Mouse (Mus musculus) adrenal gland, adult (tissue): ENCODE measurements at regions not wholly inside any gene's neighbourhood (a gene's known extent, or its start where the extent isn't known, plus 50 kb on each side); places are given as distances from the start of the nearest gene placed in this dataset.
"Not testable (repeated sequence)": the region's sequence is repeated elsewhere in the genome, so short reads cannot be mapped to it uniquely, and the experiment has no call there.

ENCODE experiments used
- DNase-seq, 2 experiments: peaks; one replicate each; pipeline ENCODE4 v3.0.0; 2022 to 2023; ENCODE audit warnings: low spot score in 1 of 2; ENCODE audit not compliant: inconsistent age in 2 of 2

GRCm38 (mm10) chr12:104637046-104638032 is 114.4 kb downstream of the Dicer1 start:
- no peak for DNase-seq

GRCm38 (mm10) chr12:104636474-104636873 is 115.3 kb downstream of the Dicer1 start:
- DNase-seq = no peak

- DNase-seq = no peak
Measured at GRCm38 (mm10) chr12:104634818-104635217, 116.9 kb downstream of the Dicer1 start.

- no peak for DNase-seq
Measured at GRCm38 (mm10) chr12:104630590-104630989, 121.2 kb downstream of the Dicer1 start.

GRCm38 (mm10) chr12:104629449-104629848 is 122.3 kb downstream of the Dicer1 start:
- no peak for DNase-seq

- no peak for DNase-seq
Measured at GRCm38 (mm10) chr12:104626054-104626453, 125.7 kb downstream of the Dicer1 start.

- DNase-seq = no peak
Measured at GRCm38 (mm10) chr12:104623896-104624685, 127.7 kb downstream of the Dicer1 start.

- peak; percentile 27 to 61 for DNase-seq
Measured at GRCm38 (mm10) chr12:104617111-104617725, 134.5 kb downstream of the Dicer1 start.

GRCm38 (mm10) chr12:104614240-104614639 is 137.5 kb downstream of the Dicer1 start:
- peak in 1 of 2 experiments; percentile 27 for DNase-seq

- peak in 1 of 2 experiments; percentile 23 for DNase-seq
Measured at GRCm38 (mm10) chr12:104609767-104610166, 136.6 kb upstream of the Gsc start.

GRCm38 (mm10) chr12:104608956-104609355 is 135.8 kb upstream of the Gsc start:
- DNase-seq = not testable (repeated sequence)

- DNase-seq = no peak
Measured at GRCm38 (mm10) chr12:104607410-104607809, 134.3 kb upstream of the Gsc start.

- peak in 1 of 2 experiments; percentile 25 for DNase-seq
Measured at GRCm38 (mm10) chr12:104605535-104606399, 132.6 kb upstream of the Gsc start.

- no peak for DNase-seq
Measured at GRCm38 (mm10) chr12:104598056-104598455, 124.9 kb upstream of the Gsc start.

- DNase-seq = peak; percentile 17 to 67
Measured at GRCm38 (mm10) chr12:104593526-104594155, 120.5 kb upstream of the Gsc start.

GRCm38 (mm10) chr12:104592791-104593525 is 119.8 kb upstream of the Gsc start:
- DNase-seq = no peak

GRCm38 (mm10) chr12:104591571-104591970 is 118.4 kb upstream of the Gsc start:
- no peak for DNase-seq

GRCm38 (mm10) chr12:104590291-104590690 is 117.2 kb upstream of the Gsc start:
- no peak for DNase-seq

GRCm38 (mm10) chr12:104584408-104584807 is 111.3 kb upstream of the Gsc start:
- DNase-seq = no peak
